Mouse (Mus musculus) retina, postnatal 7 days (tissue): Measurements from ENCODE around the gene Fbln2.
"Not testable (repeated sequence)": the region's sequence is repeated elsewhere in the genome, so short reads cannot be mapped to it uniquely, and the experiment has no call there.

Source experiments
- DNase-seq: peaks from one replicate; pipeline ENCODE4 v3.0.0-alpha.2; 2012; ENCODE audit warnings: low read depth, low spot score

Gene Fbln2

GRCm38 (mm10) chr6:91212155-91212554, at the start of gene Fbln2:
TSS of gene Fbln2 (plus strand) at chr6:91212455.
- not testable (repeated sequence) for DNase-seq

- DNase-seq: no peak
These were observed 48.9 kb upstream of the Fbln2 start for GRCm38 (mm10) chr6:91163195-91163911.

- no peak for DNase-seq
These were observed 47.7 kb upstream of the Fbln2 start for GRCm38 (mm10) chr6:91164584-91164983.

DNA sequence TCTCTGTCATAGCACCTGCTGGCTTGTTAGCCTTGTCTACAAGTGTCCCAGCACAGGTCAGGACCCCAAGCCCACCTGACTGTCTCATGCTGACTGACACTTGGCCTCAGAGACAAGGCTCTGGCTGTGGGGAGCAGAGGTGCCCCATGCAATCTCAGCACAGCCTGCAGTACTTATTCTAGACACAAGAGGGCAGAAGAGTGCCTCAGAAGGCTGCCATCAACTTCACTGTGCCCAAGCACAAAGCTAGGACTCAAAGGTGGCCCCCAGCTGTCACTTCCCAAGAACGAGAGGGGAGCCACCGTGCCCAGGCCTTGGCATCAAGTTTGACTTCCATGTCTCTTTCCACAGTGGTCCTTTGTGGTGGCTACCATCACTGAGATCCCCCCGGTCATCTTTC, 47.0 kb upstream of the Fbln2 start:
- DNase-seq: peak; percentile 62

DNA sequence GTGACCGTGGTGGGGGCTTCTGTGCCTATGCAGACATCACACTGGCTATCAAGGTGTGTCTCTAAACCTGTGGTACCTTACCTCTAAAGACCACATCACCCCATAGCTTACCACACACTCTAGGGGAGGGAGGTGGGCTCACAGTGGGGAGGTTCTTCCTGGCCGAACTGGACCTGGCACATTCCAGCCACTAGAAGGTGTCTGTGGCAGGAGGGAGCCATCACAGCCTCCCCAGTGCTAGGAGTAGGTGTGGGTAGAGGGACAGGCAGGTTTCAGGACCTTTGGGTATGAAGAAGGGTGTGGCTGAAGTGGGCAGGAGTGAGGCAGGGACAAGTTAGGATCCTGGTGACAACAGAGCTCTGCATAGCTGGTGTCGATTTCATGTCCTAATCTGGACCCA, 44.4 kb upstream of the Fbln2 start:
- no peak for DNase-seq

DNA sequence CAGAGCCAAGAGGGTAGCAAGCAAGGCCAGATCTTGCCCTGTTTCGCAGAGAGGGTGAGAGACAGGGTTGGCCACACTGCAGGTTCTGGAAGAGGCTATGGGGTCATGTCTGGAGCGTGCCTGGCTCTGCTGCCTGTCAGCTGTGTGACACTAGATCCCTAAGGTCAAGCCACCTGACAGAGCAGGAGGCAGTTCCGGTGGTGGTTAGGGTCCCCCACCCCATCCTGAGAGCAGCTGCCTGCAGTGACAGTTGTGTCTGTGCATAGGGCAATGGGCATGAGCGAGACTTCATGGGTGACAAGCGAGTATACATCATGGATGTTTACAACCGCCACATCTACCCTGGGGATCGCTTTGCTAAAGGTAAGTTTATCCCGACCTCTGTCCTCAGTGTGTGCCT, 43.1 kb upstream of the Fbln2 start:
- DNase-seq: no peak

DNA sequence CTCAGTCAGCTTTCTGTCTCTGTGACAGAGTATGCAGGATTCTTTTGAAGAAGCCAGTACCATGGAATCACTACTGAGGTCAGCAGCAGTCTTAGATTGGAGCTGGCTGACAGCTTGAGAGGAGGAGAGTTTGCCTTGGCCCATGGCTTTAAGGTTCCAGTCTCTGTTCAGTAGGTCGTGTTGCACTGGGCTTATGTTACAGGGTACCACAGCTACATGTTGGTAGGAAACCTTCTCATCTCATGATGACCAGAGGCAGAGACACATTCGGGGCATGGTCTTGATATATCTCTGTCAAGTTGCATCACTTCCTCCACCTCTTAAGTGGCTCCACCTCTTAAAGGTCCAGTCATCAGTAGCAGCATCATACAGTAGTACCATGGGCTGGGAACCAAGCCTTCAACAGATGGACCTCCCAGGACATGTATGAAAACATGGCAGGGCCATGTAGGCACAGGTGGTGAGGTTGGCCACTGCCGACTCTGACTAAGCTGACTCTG, 40.8 kb upstream of the Fbln2 start:
- DNase-seq: no peak

DNA sequence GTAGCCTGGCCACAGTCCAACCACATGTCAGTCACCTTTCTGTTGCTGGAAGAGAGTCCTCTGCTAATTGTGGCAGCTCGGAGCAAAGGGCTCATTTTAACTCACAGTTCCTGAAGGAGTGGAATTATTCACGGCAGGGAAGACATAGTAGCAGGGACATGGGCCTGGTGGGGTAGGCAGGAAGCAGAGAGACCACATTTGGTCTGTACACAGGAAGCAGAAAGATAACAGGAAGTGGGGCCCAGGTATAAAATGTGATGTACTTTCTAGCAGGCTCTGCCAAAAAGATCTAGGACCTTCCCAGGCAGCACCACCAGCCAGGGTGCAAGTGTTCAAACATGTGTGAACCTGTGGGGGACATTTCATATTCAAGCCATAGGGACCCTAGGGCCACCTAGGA, 39.9 kb upstream of the Fbln2 start:
- no peak for DNase-seq

DNA sequence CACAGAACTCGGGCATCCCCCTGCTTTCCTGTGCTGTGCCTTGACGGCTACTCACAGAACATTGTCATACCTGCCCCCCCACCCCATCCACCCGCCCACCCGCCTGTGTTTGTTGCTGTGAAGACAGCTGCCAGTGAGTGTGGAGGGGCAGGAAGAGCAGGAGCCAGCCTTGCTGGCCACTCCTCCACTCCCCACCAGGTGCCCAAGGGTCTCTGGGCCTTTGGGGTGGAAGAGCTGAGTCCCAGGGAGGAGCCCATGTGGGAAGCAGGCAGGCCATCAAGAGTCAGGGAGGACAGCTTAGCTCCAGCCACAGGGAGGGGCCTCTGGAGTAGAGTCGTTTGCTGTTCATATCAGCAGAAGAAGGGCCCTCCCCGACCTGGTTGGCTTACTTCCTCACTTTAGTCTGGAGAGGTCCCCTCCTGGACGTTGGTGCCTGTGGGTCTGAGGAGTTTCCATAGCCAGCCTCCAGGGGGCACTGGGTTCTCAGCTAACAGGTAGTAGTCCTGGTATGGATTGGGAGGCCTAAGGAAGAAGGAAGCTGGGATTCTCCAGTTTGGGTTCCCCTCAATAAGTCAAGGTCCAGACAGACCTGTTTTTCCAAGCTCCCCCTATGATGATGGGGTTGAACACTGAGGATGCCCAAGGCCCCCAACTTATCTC, 38.9 kb upstream of the Fbln2 start:
- DNase-seq: no peak

DNA sequence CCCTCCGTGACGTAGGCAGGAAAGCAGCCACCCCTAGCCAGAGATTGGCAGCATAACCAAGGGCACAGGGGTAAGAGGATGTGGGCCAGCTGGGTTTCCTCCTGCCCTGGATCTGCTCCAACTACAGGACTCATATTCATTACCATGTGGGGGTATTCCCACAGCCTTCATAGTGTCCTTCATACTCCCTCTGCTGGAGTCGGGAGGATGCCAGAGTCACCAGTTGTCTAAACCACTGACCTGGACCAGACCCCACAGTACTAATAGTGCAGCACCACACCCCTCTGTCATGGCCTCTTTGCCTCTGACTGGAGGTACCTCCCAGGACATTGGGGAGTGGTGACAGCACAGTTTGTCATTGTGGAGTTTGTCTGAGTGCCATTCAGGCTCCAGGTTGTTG, 38.0 kb upstream of the Fbln2 start:
- DNase-seq: no peak

GRCm38 (mm10) chr6:91180767-91181171, 31.5 kb upstream of the Fbln2 start:
- no peak for DNase-seq

DNA sequence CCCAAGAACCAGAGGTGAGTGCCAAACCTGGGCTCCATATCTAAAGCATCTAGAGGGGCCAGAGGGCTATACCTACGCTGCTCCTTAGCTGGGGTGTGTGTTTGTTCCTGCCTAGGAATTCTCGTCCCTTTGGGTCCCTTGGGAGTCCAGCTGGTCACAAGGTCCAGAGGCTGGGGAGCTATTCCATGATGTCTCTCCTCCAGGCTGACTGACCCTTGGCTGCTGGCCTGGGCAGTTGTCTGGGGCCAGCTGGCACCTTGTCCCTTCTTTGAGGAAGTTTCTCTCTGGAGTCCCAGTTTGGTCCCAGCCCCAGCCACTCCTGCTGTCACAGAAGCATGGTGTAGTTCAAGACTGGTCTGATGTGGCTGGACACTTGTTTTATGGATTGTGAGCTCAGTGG, 30.9 kb upstream of the Fbln2 start:
- DNase-seq: no peak

GRCm38 (mm10) chr6:91182075-91182490, 30.2 kb upstream of the Fbln2 start:
- DNase-seq: no peak

DNA sequence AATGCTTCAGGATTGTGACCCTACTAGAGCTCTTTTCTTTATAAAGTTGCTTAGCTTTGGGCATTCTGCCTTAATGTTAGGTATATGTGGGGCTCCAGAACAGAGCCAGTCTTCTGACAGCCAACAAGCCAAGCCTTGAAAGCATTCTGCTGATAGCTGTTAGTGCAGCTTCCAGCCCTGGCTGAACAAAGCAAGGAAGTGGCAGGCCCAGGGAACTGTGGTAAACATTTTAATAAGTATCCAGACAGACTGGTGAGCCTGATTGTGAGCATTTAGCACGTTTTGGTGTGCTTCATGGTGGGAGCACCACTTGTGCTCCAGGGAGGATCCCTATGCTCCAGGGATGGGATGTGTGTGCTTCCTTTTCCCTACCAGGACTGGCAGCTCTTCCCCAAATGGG, 29.2 kb upstream of the Fbln2 start:
- DNase-seq: no peak

DNA sequence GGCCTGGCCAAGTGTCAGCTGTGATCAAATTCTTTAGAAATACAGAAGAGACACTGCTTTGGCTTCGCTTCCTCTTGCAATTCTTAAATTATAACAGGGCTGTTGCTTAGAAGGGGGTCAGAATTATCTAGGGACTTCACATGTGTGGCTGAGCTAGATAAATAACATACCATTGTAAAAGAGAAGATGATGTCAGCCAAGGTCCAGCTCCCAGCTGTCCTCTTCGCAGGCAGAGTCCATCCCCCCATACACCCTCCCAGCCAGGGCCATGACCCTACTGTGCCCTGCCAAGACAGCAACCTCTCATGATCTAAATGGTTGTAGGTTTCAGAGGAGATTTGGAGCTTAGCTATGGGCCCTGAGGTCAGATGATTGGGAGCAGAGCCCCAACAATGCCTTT, 28.3 kb upstream of the Fbln2 start:
- DNase-seq: no peak

- no peak for DNase-seq
These were observed 27.5 kb upstream of the Fbln2 start for GRCm38 (mm10) chr6:91184776-91185175.

- DNase-seq: no peak
These were observed 26.8 kb upstream of the Fbln2 start for GRCm38 (mm10) chr6:91185502-91185901.

DNA sequence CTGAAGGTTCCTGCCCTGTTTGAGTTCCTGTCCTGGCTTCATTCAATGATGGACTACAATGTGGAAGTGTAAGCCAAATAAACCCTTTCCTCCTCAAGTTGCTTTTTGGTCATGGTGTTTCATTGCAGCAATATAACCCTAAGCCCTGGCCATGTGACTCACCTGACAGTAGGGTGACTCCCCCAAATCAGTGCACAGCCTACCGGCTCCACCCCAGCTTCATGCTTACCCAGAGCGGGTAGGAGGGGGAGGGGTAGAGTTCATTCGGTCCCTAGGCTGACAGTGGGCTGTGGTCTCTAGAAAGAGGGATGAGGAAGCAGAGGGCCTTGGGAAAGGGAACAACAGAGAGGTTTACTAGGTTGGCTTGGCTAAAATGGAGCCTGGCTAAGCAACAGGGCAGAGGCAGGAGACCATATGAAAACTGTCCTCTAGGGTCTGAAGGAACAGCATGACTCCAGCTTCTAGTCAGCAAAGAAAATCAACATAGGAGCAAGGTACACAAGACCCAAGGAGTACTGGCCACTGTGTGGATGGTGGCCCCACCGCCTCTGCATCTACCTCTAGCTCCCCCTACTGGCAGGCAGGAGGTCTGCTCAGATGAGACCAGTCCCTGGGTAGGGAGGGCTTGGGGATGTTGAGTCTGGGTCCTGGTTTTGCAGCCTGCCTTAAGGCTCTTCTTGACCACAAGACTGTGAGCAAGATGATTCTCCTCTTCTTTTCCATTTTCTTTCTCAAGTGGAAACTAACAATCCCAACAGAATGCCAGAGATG, 25.9 kb upstream of the Fbln2 start:
- DNase-seq: no peak

DNA sequence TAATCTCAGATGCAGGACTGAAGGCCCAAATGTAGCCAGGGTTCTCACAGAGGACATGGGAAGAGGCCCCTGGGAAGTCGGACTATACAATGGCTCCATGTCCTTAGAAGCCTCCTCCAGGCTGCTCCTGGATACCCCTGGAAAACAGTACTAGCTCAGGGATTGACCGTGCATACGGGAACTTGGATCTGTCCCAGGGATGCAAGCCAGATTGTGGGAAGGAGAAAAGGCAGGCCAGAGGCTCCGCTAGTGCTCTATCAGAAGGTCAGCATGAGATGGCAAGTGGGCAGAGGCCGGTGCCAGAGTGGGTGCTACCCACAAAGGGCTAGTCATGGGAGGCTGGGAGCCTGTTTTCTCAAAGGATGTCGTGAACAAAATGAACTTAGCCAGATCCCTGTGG, 25.3 kb upstream of the Fbln2 start:
- no peak for DNase-seq

DNA sequence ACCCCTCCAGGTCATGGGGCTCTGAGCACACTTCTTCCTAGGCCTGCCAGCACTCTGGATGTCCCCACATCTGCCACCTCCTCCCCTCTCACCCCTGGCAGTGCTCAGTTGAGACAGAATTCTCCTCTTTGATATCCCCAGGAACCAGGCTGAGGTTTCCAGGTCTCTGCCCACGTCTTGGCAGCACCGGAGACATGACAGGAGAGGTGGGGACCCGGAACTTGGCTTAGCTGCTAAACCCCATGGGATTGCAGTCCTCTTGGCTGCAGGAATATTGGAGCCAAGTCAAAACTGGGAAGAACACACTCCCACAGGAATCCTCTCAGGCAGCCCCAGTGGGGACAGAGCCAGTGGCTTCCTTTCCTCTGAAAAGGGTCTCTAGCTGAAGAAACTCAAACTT, 24.4 kb upstream of the Fbln2 start:
- DNase-seq: no peak

DNA sequence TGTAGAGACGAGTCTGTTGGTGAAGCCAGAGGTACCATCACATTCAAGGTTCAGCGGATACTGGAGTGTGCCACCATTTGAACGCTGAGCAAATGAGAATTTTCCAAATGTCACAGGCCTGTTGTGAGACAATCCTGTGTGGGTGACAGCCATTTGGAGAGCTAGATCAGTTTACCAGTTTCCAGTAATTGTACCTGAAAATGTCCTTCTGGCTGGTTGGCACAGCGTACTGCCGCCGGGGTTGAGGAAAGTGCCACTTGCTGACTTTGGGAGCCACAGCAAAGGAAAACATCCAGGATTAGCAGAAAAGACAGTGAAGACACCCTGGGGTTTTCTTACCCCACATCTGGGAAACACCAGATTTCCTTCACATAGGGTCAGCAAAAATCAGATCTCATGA, 22.3 kb upstream of the Fbln2 start:
- no peak for DNase-seq

GRCm38 (mm10) chr6:91191465-91191864, 20.8 kb upstream of the Fbln2 start:
- no peak for DNase-seq

DNA sequence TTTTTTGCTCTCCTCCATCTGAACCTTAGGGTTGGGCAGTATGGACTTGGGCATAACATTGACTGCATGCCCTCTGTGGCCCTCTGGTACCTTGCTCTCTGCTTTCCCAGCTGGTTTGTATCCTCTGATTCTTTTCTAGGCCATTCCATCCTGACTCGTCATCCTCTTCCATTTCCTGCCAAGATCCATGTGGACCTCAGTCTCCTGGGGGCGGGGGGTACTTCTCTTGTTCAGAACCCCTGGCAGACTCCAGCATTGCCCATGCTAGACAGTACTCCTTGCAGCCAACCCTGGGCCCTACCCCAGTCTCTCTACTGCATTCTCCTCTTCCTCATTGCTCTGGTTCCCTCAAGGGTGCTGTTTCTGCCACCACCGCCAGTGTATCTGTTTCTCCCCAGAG, 19.8 kb upstream of the Fbln2 start:
- no peak for DNase-seq
